Mouse (Mus musculus): ENCODE data around the gene Mettl18.

Mettl18 gene

DNA sequence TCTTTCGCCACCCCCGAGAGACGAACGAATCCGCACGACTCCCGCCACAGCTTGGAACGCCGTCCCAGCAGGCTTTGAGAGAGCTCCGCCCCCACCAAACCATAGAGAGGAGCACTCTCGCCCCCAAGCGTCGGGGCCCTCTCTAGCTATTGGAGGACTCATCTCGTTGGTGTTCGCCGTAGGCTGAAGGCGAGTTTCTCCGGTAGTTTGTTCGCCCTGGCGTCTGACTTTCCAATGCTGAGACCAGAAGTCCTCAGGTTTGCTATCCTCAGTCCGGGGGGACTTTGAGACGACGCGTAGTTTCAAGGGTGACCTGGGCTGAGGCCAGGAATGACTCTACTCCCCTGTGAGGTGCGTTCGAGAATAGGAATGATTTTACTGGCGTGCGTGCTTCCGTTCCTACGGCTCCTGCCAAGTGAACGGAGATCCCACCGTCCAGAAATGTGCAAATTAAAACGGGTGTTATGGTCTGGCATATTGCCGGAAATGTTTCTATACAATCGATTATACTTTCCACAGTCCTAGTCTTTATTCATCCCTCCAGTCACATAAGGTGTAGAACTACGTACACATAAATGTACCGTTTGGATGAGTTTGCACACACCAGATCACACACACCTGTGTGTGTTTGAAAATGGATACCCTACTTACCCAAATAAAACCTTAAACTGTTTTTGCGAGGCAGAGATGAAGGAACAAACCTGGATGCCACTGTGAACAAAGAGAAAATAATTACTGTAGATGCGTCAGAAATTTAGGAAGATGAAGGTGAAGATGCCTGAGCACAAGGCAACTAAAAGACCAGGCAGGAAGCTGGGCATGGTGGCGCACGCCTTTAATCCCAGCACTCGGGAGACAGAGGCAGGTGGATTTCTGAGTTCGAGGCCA is at the start of gene Mettl18, which contains the start of gene BC055324:
TSS of gene Mettl18 (plus strand) at position 169 of the 888 bp plus-strand sequence.
TSS of gene BC055324 (minus strand) at position 76 of the 888 bp plus-strand sequence.
- peak; percentile 98 for DNase-seq

DNA sequence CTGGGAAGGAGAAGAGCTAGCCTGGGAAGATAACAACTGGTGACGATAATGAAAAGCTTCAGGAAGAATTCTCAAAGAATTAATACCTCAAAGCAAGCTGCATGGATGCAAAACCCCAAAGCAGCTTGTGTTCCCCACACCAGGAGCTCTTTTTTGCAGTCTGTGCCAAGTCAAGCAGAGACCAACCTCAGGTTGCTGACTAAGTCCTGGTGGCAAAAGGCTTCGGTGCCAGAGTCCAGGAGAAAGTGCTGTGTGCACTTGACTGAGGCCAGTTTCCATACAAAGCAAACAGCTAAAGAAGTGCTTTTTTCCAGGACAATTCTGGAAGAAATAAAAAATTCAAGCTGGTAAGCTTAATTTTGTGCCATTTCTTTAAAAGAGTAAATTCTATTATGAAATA is 41.3 kb upstream of the Mettl18 start:
- no peak for DNase-seq

DNA sequence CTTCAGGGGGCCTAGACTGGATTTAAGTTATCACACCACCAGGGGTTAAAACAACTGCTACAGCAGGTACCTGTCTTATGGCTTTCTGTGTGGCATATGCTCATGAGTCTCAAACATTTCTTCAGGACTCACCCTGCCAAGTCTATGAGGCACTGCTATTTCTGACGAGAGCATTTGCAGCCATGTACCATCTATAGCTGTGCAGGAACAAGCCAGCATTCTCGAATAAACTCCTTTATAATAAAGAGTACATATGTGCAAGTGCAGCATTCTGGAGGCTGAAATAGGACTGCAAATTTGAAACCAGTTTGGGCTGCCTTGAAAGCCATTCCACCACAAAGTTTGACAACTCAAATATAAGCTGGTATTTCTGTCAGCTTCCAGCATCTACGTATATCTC is 36.7 kb upstream of the Mettl18 start:
- DNase-seq, result no peak

DNA sequence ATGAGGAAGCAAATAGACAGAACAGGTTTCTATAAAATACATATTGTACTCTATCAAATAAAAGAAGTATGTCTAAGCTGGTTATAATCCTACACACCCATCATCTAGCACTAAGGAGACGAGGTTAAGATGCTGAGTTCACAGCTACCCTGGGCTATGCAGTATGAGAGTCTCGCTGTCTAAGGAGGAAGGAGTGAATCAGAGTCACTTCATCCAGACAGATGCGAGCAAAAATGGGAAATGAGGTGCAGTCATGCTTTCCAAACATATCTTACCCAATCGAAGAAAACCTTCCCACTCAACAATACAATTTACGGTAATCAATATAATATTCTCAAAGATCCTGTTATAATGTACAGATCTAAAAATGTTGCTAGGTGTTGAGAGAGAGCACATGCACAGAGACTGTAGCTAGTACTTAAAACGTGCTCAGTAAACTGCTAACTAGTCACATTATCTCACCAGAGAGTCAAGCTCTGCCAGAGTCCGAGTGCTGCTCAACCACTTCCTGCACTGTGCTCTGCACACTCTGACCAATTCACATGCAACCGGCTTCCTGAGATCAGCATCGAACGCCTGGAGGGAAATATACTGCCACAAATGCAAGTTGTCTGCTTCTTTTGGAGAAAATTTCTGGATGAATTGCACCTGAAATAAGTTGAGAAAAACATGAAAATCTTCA is 30.5 kb upstream of the Mettl18 start:
- no peak for DNase-seq

DNA sequence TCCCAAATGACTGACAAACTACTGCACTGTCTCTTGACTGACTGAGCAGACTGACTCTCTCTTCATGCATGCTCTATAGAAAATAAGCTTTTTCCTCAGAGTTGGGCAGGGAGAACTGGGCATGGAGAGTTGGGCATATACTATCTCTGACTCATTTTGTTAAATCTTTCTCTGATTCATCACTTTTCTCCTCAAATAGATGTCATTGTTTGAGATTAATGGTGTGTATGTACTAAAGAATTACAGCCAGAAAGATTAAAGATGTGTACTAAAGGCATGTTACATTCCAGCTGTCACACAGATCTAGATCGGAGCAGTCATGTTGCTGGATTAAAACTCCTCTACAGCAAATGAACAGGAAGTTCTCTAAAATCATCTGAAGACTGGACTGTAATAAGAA is 20.2 kb upstream of the Mettl18 start:
- no peak for DNase-seq

DNA sequence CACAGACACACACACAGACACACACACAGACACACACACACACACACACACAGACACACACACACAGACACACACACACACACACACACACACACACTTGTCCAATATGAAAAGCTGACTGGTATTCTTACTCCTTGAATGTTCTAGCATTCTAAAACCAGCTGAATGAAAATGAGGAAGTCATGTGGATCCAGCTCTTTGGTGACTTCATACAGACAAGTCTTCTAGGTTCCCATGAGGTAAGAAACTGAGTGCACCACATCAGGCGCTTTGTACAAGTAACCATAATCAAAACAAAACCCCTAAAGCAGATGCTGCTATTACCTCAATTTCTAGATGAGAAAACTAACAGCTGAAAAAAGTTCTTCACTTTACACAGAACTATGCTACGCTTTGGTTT is 19.6 kb upstream of the Mettl18 start:
- DNase-seq, result no peak

DNA sequence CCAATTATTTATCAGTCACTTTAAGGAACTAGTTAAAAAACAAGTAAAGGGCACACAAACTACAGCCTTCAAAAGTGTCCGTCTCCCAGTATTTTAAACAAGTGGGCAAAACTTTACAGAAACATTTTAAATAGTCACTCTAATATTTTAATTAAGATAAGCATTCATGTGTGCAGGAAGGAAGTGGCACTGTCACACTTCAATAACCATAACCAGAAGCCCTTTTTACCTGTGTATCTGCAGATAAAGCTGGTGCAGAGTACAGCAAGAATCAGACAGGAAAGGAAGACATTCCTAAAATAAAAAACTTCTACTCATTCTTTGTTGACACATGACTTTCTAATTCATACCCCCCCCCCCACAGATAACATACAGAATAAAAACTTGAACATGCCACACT is 18.2 kb upstream of the Mettl18 start:
- DNase-seq, result no peak

DNA sequence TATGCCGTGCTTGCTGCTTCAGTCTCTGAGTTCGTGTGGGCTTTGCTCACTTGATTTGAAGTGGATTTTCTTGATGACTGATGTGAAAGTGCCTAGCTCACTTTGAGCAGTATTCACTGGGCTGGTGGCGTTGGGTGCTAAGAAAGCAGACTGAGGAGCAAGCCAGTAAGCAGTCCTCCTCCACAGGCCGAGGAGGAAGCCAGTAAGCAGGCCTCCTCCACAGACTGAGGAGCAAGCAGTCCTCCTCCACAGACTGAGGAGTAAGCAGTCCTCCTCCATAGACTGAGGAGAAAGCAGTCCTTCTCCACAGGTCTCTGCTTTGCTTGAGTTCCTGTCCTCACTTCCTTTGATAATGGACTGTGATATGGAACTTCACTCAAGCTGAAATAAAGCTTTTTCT is 2.3 kb upstream of the Mettl18 start:
- peak; percentile 50 for DNase-seq

DNA sequence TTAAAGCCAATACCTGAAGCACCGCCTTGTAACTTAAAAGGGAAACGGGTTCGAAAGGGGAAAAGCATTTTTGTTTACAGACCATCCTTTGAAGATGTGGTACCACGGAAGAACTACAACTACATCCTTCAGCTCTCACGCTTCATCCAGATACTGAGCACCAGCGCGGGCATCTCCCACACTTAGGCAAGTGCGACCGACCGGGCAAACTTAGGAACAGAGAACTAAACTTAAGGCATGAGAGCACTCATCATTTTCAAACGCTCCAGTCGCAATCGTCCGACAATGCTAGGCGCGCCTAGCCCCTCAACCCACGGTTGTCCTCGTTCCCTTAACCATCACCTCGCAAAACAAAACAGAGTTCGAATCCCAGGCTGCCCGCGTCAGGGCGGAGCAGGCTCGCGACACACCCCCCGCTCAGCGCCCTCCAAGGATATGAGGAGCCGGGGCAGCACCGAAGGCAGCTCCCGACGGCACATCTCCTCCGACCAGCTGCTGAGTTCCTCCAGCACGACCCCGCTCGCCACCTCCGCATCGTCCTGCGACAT is 442 bp upstream of the Mettl18 start:
- DNase-seq, result no peak

DNA sequence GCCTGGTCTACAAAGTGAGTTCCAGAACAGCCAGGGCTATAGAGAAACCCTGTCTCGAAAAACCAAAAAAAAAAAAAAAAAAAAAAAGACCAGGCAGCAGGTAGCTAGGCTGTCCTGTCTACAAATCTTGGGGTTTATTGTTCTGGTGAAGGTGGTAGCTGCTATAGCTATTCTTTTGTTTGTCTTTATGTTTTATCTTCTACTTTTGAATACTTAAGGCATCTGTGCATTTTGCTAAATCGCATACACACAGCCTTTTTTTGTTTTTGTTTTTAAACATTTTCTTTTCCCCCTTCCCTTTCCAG is 872 bp downstream of the Mettl18 start:
- no peak for DNase-seq

DNA sequence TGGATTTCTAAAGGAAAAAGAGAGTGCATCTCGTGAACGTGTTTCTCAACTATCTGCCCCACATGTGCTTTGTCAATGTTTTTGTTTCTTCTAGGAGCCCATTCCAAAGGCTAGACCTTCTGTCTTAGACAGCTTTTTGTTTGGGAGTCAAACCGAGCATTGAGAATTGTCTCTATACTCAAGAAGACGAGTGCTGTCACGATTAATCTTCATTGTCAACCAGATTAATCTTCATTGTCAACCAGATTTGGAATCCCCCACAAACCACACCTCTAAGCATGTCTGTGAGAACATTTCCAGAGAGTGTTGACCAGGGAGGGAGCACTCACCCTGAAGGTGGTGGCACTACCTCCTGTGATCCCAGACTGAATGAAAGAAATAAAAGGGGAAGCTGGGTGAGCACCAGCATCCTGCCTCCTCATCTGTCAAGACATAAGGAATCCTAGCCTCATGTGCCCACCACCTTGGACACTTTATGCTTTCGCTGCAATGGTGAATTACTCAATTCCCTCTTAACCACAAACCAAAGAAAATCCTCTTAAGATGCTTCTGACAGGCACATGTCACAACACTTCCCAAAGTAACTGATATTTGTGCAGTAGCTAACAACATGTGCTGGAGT is 7.3 kb downstream of the Mettl18 start:
- no peak for DNase-seq

DNA sequence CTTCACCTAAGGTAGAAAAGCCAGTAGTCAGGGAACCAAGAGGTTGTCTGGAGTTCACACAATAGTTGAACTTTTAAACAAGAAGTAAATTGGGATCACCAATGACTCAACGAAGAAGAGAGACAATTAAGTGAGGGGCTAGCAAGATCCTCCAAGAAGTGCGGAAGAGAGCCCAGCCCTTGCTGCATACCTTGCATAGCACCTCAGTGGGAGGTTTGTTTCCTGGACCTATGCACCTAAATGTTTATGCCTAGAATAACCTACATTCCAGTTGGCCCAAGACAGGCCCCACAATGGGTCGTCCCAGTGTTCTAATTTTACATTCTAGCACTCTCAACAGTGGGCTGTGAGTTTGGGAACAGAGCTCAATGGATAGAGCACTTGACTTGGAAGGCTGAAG is 9.6 kb downstream of the Mettl18 start:
- no peak for DNase-seq

DNA sequence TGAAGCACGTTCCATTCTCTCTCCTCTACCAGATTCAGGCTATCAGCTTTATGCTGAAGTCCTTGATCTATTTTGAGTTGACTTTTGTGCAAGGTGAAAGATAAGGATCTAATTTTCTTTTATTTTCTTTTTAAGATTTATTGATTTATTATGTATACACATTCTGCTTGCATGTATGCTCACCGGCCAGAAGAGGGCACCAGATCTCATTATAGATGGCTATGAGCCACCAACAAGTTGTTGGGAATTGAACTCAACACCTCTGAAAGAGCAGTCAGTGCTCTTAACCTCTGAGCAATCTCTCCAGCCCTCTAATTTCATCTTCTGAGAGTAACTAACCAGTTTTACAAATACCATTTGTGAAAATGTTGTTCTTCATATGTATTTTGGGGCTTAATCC is 14.5 kb downstream of the Mettl18 start:
- peak; percentile 55 for DNase-seq

DNA sequence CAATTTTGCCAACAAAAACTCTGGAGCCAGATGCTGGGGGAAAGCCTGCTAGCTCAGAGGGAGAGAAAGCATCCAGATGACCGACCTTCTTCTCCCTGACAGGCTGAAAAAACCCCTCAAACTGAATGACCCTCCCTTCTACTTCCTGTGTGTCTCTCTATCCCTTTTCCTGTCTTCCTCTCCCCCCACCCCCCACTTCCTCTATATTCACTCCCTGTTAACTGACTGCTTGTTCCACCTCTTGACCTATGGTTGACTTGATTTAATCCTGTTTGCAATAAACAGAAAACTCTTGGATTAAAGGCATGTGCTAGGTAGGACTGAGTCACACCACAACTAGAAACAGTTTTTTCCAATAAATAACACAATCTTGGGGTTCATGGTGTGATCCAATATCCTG is 19.9 kb downstream of the Mettl18 start:
- DNase-seq, result peak; percentile 36

DNA sequence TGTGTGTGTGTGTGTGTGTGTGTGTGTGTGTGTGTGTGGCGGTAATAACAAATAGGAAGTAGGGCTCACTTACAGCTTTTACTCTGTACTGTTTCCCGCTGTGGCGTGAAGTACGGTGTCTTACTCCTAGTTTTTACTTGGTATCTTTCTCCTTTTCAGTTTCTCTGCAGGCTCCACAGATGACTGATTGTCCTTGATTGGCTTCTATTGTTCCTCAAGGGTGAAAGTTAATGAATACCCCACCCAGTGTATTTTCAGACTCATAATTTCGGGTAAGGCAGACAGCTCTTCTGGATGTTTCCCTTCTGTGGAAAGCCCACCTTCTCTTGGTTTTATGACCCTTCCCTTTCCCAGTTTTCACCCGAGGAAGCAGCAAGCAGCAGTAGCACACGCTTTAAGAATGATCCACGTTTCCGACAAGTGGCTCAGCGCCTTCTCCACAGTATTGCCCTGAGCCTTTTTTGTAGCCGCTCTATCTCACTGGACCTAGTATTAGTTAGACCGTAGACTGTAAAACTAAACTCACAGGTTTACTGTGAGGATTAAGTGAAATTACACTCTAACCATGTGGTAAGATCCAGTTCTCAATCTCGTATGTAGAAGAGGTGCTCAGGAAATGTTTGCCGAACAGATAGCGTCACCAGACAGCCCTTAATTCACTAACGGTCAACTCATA is 23.7 kb downstream of the Mettl18 start:
- DNase-seq, result no peak

DNA sequence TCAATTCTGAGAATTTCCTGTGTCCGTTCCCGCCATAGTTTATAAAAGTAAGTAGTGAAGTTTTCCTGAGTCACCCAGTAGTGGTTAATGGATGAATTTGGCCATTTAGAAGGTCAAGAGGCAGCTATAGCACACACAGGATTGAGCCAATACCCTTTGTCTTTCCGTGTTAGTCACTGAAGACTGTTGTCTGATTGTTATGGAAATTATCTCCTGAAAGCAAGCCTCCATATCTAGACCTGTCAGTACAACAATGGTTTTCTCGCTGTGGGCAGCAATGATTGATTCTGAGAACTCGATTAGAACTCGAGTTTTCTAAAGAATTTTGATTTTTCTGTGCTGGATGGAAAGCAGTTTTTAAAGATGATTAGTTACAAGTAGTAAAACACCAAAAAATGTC is 25.1 kb downstream of the Mettl18 start:
- peak; percentile 48 for DNase-seq

DNA sequence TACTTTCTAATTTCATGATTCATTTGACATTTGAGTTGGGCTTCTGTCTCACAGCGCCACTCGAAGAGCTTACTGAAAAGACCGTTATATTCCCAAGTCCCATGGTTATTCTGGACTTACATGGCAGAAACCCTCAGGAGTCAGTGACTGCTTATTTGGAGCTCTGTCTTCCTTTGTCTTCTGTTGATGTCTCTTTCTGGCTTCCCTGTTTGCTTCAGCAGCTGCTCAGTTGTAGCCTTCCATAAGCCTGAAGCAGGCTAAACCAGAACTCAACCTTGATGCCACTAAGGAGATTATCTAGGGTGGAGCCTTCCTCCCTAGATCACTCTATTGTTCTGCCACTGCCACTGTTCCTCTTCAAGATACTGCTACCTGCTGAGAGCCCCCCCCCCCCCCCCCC is 26.1 kb downstream of the Mettl18 start:
- DNase-seq, result peak; percentile 27

DNA sequence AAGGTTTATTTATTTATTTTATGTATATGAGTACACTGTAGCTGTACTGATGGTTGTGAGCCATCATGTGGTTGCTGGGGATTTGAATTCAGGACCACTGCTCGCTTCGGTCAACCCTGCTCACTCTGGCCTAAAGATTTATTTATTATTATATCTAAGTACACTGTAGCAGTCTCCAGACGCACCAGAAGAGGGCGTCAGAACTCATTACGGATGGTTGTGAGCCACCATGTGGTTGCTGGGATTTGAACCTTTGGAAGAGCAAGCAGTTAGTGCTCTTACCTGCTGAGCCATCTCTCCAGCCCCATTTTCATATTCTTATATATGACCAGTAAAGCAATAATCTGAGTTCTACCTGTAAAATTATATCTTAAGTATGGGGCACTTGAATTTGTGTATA is 27.4 kb downstream of the Mettl18 start:
- peak; percentile 71 for DNase-seq

DNA sequence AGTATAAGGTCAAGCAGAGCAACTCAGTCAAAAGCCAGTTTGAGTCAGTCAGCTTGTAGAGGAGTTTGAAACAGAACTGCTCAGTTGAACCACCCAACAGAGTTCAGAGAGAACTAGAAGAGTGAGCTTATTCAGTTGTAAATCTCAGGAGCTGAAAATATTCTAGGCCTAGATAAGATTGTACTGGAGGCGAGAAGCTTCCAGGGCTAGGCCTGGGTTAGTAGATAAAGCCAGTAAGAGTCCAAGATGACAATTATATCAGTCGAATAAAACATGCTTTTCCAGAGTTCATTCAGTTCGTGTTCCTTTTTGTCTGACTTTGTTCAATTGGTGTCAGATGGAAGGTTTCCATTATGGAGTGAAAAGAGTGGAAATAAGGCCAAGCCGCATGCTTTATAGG is 31.0 kb downstream of the Mettl18 start:
- DNase-seq, result peak; percentile 25

DNA sequence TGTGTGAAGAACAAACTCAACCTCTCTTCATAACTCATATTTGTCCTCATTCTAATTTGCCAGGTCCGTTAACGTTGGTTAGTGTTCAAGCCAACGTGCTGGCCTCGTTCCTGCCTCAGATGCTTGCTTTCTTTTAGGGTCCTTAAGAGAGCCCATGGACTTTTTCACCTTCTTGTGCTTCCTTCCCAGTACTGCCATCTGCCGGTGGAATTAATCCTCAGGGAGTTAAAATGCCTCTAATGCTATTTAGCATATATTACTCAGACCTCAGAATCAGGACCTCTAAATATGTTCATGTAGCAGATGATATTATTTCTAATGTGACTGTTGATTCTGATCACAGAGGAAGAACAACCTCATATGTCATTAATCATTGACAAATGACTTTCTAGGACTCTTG is 32.7 kb downstream of the Mettl18 start:
- peak; percentile 25 for DNase-seq

DNA sequence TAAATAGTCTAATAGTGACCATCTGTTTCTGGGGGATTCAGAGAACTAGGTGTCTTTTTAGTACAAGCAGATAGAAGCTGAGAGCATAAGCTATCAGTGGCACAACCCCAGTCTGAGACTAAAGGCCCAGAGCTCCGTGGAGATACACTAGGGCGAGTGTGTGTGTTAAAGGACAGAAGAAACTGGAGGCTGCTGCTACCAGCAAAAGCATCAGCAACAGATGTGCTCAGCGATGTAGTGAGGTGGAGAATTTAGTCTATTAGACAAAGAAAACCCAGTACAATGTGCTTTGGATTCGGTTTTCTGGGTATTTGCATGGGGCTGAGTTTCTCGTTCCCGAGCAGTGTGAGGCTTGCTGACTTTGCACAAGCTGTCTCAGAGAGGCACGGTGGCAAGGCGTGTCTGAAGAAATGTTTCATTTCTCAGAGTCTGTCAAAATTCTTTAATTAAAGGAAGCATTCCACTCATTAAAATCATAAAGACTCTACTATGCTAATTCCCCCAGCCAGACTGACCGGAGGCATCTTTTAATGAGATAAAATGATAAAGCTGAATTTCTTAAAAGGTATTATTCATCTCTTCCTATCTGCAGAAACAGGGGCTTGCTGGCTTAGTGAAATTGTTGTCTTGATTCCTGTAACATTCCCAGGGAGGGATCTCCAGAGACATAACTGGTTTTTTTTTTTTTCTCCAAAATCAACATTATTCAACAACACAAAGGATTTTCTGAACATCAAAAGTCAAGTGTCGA is 45.9 kb downstream of the Mettl18 start:
- no peak for DNase-seq

DNA sequence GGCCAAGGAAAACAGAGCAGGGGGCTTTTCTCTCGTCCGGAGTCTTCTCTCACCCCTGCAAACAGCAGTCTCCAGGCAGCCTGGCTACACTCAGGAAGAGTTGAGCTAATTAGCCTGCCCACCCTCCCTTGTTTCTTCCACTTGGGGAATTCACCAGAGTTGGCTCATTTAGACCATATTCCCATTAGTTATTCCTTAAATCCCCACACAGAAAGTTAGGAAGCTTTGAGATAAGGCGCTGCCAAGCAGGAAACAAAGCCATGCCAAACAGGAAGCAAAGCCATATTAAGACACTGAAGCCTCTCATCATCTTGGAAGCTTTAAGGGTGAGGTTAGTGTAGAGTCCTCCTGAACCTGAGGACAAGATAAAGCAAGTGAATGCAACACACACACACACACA is 48.9 kb downstream of the Mettl18 start:
- DNase-seq, result peak; percentile 95
